Mouse (Mus musculus) CH12.LX (cell line): ENCODE data around the gene S100a7a. TPM values are rescaled to one million over a fixed set of nuclear protein-coding genes. Genes with fewer than 3 reads are reported as not detected.

ENCODE experiments used
- DNase-seq: peaks from one replicate; pipeline ENCODE4 v3.0.0-alpha.2; 2013; ENCODE audit errors: extremely low read depth
- H3K27ac ChIP-seq: 2 replicates; pipeline ENCODE4 v1.5.1; 2012; ENCODE audit warnings: low read depth, mild to moderate bottlenecking, control low read depth, moderate library complexity; ENCODE audit not compliant: insufficient read depth
- H3K27me3 ChIP-seq: replicated peaks from 2 replicates; pipeline ENCODE3; 2012; ENCODE audit warnings: inconsistent platforms
- H3K36me3 ChIP-seq, 2 experiments: replicated peaks in 1 of 2; 2 replicates each; pipeline versions ENCODE3 to v1.6.1; 2012; ENCODE audit warnings: inconsistent platforms in 1 of 2, low read length in 1 of 2, mild to moderate bottlenecking in 1 of 2, mixed read lengths in 1 of 2, moderate library complexity in 1 of 2; ENCODE audit not compliant: control insufficient read depth in 1 of 2, insufficient read depth in 1 of 2
- H3K4me1 ChIP-seq, 2 experiments: 2 replicates each; pipeline ENCODE4 v1.6.1; 2012; ENCODE audit warnings: inconsistent platforms in 1 of 2, moderate library complexity in 1 of 2; ENCODE audit not compliant: insufficient read depth in 2 of 2, control insufficient read depth in 1 of 2
- H3K4me2 ChIP-seq: 2 replicates; pipeline ENCODE4 v1.6.1; 2012; ENCODE audit warnings: low read depth, mild to moderate bottlenecking, control low read depth; ENCODE audit not compliant: poor library complexity, insufficient read depth, severe bottlenecking
- H3K4me3 ChIP-seq, 3 experiments: fragments of 150-350 bp in 1 of 3; sonication (generic) in 1 of 3; replicated peaks in 1 of 3; 2 replicates each; pipeline versions ENCODE3 to v1.5.1; 2011 to 2012; ENCODE audit warnings: low read depth in 2 of 3, low read length in 2 of 3, mild to moderate bottlenecking in 2 of 3, moderate library complexity in 2 of 3, control low read depth in 1 of 3, improper control_type of control experiment in 1 of 3, inconsistent platforms in 1 of 3, mixed read lengths in 1 of 3; ENCODE audit not compliant: poor library complexity in 1 of 3
- H3K79me2 ChIP-seq: replicated peaks from 2 replicates; pipeline ENCODE4 v1.6.1; 2012; ENCODE audit warnings: mild to moderate bottlenecking, moderate library complexity; ENCODE audit not compliant: control insufficient read depth, poor library complexity, insufficient read depth, severe bottlenecking; ENCODE audit errors: extremely low read depth
- H3K9ac ChIP-seq: 2 replicates; pipeline ENCODE4 v1.6.1; 2012; ENCODE audit warnings: low read depth, mild to moderate bottlenecking, control low read depth, moderate library complexity; ENCODE audit not compliant: insufficient read depth
- H3K9me3 ChIP-seq: replicated peaks from 2 replicates; pipeline ENCODE3; 2012; ENCODE audit warnings: low read length, inconsistent platforms, mixed read lengths
- BHLHE40 ChIP-seq: IDR thresholded peaks from 2 replicates; pipeline ENCODE4 v1.6.1; 2011; ENCODE audit warnings: mild to moderate bottlenecking, low read depth, low read length, improper control_type of control experiment
- CHD1 ChIP-seq: IDR thresholded peaks from 2 replicates; pipeline ENCODE4 v1.6.1; 2012; ENCODE audit warnings: low read depth, low read length, improper control_type of control experiment, inconsistent platforms
- CHD2 ChIP-seq: IDR thresholded peaks from 2 replicates; pipeline ENCODE4 v1.6.1; 2011; ENCODE audit warnings: low read length, improper control_type of control experiment
- CTCF ChIP-seq, 2 experiments: IDR thresholded peaks in 1 of 2; conservative IDR thresholded peaks in 1 of 2; 2 replicates each; pipeline ENCODE4 v1.5.1; 2011 to 2012; ENCODE audit warnings: low read depth in 2 of 2, low read length in 2 of 2, improper control_type of control experiment in 1 of 2, inconsistent platforms in 1 of 2, mild to moderate bottlenecking in 1 of 2, moderate library complexity in 1 of 2
- EP300 ChIP-seq: IDR thresholded peaks from 2 replicates; pipeline ENCODE4 v1.6.1; 2011; ENCODE audit warnings: low read length, improper control_type of control experiment
- ETS1 ChIP-seq: conservative IDR thresholded peaks from 2 replicates; pipeline ENCODE4 v1.6.1; 2012; ENCODE audit warnings: low read depth, mild to moderate bottlenecking, inconsistent platforms, low read length, improper control_type of control experiment, moderate library complexity
- GABPA ChIP-seq: IDR thresholded peaks from 2 replicates; pipeline ENCODE4 v1.6.1; 2012; ENCODE audit warnings: low read depth, low read length, improper control_type of control experiment, inconsistent platforms; ENCODE audit not compliant: insufficient replicate concordance
- IRF4 ChIP-seq: IDR thresholded peaks from 2 replicates; pipeline ENCODE4 v1.6.1; 2014; ENCODE audit warnings: low read depth, mild to moderate bottlenecking, inconsistent platforms, low read length, improper control_type of control experiment
- JUN ChIP-seq: IDR thresholded peaks from 2 replicates; pipeline ENCODE4 v1.6.1; 2011; ENCODE audit warnings: low read depth, mild to moderate bottlenecking, low read length, improper control_type of control experiment, moderate library complexity; ENCODE audit not compliant: insufficient read depth
- JUND ChIP-seq: conservative IDR thresholded peaks from 2 replicates; pipeline ENCODE4 v1.6.1; 2011; ENCODE audit warnings: low read depth, low read length, improper control_type of control experiment
- KAT2A ChIP-seq: IDR thresholded peaks from 2 replicates; pipeline ENCODE4 v1.6.1; 2012; ENCODE audit warnings: low read length, improper control_type of control experiment, inconsistent platforms; ENCODE audit not compliant: insufficient replicate concordance
- MAFK ChIP-seq: IDR thresholded peaks from 2 replicates; pipeline ENCODE4 v1.6.1; 2011; ENCODE audit warnings: low read length, improper control_type of control experiment; ENCODE audit not compliant: insufficient replicate concordance
- MAX ChIP-seq: IDR thresholded peaks from 2 replicates; pipeline ENCODE4 v1.6.1; 2011; ENCODE audit warnings: low read length, improper control_type of control experiment
- MYC ChIP-seq: IDR thresholded peaks from 2 replicates; pipeline ENCODE4 v1.6.1; 2011; ENCODE audit warnings: low read depth, mild to moderate bottlenecking, improper control_type of control experiment, low read length
- NELFE ChIP-seq: IDR thresholded peaks from 2 replicates; pipeline ENCODE4 v1.6.1; 2011; ENCODE audit warnings: low read depth, low read length, improper control_type of control experiment
- NRF1 ChIP-seq: IDR thresholded peaks from 2 replicates; pipeline ENCODE4 v1.6.1; 2014; ENCODE audit warnings: low read depth, mild to moderate bottlenecking, inconsistent platforms, low read length, improper control_type of control experiment, moderate library complexity
- RCOR1 ChIP-seq: conservative IDR thresholded peaks from 2 replicates; pipeline ENCODE4 v1.6.1; 2012; ENCODE audit warnings: low read depth, mild to moderate bottlenecking, inconsistent platforms, low read length, improper control_type of control experiment
- TBP ChIP-seq: conservative IDR thresholded peaks from 2 replicates; pipeline ENCODE4 v1.6.1; 2011; ENCODE audit warnings: low read depth, low read length, improper control_type of control experiment
- UBTF ChIP-seq: IDR thresholded peaks from 2 replicates; pipeline ENCODE4 v1.6.1; 2012; ENCODE audit warnings: low read depth, mild to moderate bottlenecking, inconsistent platforms, low read length, improper control_type of control experiment, moderate library complexity
- USF2 ChIP-seq: conservative IDR thresholded peaks from 2 replicates; pipeline ENCODE4 v1.6.1; 2011; ENCODE audit warnings: low read depth, low read length, improper control_type of control experiment
- ZC3H11A ChIP-seq: IDR thresholded peaks from 2 replicates; pipeline ENCODE4 v1.6.1; 2012; ENCODE audit warnings: low read depth, mild to moderate bottlenecking, inconsistent platforms, low read length, improper control_type of control experiment
- ZMIZ1 ChIP-seq: IDR thresholded peaks from 2 replicates; pipeline ENCODE4 v1.6.1; 2012; ENCODE audit warnings: low read depth, mild to moderate bottlenecking, inconsistent platforms, low read length, improper control_type of control experiment
- ZNF384 ChIP-seq: IDR thresholded peaks from 2 replicates; pipeline ENCODE4 v1.6.1; 2012; ENCODE audit warnings: low read depth, low read length, improper control_type of control experiment, inconsistent platforms
- dilution Hi-C: fragments of 300-500 bp; cut with MboI; formaldehyde crosslinking; loops from 2 replicates; pipeline ENCODE4 v1.14.3; 2020; ENCODE audit warnings: low sequenced_read_pairs; ENCODE audit not compliant: extremely low pct_unique_long_range_greater_than_20kb, extremely low pct_ligation_motif_present
- in situ Hi-C: fragments of 300-500 bp; cut with MboI; formaldehyde crosslinking; loops from 3 replicates; pipeline ENCODE4 v1.14.3; 2019; ENCODE audit warnings: low sequenced_read_pairs, low pct_ligation_motif_present, low pct_unique_long_range_greater_than_20kb, mixed read lengths
- polyA plus RNA-seq: library from polyadenylated mRNA; unstranded; fragments of >175 nt; gene quantifications from 2 replicates; pipeline ENCODE4 v1.2.1, GENCODE M21; 2012; ENCODE audit warnings: low read depth; ENCODE audit not compliant: insufficient read length
- total RNA-seq, 2 experiments: library from RNA; depleted of rRNA; stranded (reverse); fragments of 300-350 nt in 1 of 2; fragments of >200 nt in 1 of 2; gene quantifications; 2 replicates each; pipeline ENCODE4 v1.2.3; 2012 to 2014

Gene S100a7a
- total and polyA plus RNA-seq, 3 experiments = not detected

DNA sequence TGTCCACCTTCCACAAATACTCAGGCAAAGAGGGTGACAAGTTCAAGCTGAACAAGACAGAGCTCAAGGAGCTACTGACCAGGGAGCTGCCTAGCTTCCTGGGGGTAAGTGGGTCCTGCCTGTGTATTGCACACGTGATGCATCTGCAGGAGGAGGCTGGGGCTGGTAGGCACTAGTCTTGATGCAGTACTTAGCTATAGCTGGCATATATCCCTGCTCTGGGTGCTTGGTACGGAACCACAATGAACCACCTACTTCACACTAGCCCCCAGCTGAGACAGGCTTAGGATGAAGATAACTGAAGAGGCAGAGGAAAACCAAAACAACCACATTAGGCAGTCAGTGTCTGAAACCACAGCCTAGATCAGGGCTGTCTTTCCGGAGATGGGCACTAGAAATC is 48.8 kb upstream of the S100a7a start:
- H3K9me3 ChIP-seq = no peaks in the 10 kb centered on the region
- peaks cover 2% of the 10 kb centered on the region for H3K27me3 ChIP-seq
- no peak for TF ChIP-seq MAFK
- no peak for TF ChIP-seq TBP
- TF ChIP-seq UBTF = no peak
- no peak for TF ChIP-seq NELFE
- no peak for TF ChIP-seq CHD1
- TF ChIP-seq CTCF (conservative IDR thresholded peaks at IDR 0.05 in 1 of 2, IDR thresholded peaks at IDR 0.05 in 1 of 2; ENCODE audit: low read depth in 2 of 2, low read length in 2 of 2) = no peak
- no peak for TF ChIP-seq JUND
- TF ChIP-seq MYC = no peak
- TF ChIP-seq USF2 = no peak
- TF ChIP-seq ZMIZ1 = no peak
- TF ChIP-seq NRF1 = no peak
- no peak for TF ChIP-seq ETS1
- TF ChIP-seq KAT2A = no peak
- no peak for TF ChIP-seq RCOR1
- no peak for TF ChIP-seq ZNF384
- no peak for TF ChIP-seq BHLHE40
- TF ChIP-seq EP300 = no peak
- TF ChIP-seq CHD2 = no peak
- TF ChIP-seq IRF4 = no peak
- no peak for TF ChIP-seq JUN
- no peak overlapping the region for H3K4me2 ChIP-seq
- H3K27ac ChIP-seq = no peak overlapping the region
- DNase-seq = no peak
- H3K9ac ChIP-seq = no peak overlapping the region
- in situ Hi-C loops (no loop called here), dilution Hi-C loops (no loop called here)
- H3K4me3 ChIP-seq = no peak overlapping the region
- no peaks in the 10 kb centered on the region for H3K36me3 ChIP-seq
- peaks cover 0 to 24% of the 10 kb centered on the region in 2 experiments; a peak in 2 of 4 replicates for H3K4me1 ChIP-seq
- H3K79me2 ChIP-seq = no peaks in the 10 kb centered on the region

DNA sequence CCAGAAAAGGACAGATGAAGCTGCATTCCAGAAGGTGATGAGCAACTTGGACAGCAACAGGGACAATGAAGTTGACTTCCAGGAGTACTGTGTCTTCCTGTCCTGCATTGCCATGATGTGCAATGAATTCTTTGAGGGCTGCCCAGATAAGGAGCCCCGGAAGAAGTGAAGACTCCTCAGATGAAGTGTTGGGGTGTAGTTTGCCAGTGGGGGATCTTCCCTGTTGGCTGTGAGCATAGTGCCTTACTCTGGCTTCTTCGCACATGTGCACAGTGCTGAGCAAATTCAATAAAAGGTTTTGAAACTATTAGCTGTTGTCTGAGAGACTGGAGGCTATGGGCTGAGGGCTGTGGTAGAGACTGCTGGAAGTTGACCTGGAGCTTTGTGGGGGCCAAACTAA is 48.1 kb upstream of the S100a7a start:
- no peaks in the 10 kb centered on the region for H3K9me3 ChIP-seq
- H3K79me2 ChIP-seq = no peaks in the 10 kb centered on the region
- TF ChIP-seq GABPA (no peak), ZC3H11A (no peak), JUND (no peak), MAX (no peak)
- H3K4me2 ChIP-seq = no peak overlapping the region
- peaks cover 0 to 24% of the 10 kb centered on the region in 2 experiments; a peak in 2 of 4 replicates for H3K4me1 ChIP-seq
- in situ Hi-C loops = no loop called here
- no peaks in the 10 kb centered on the region for H3K36me3 ChIP-seq
- no peak for DNase-seq
- dilution Hi-C loops = no loop called here
- no peak overlapping the region for H3K27ac ChIP-seq
- no peak overlapping the region for H3K9ac ChIP-seq
- H3K4me3 ChIP-seq = no peak overlapping the region
- peaks cover 2% of the 10 kb centered on the region for H3K27me3 ChIP-seq
